Mouse (Mus musculus) testis, postnatal 10 days (tissue): ENCODE data around the gene Washc4.

Experiments used
- DNase-seq: peaks from one replicate; pipeline ENCODE4 v3.0.0; 2021; ENCODE audit warnings: low spot score

Gene Washc4

GRCm38 (mm10) chr10:83637295-83637694 lies 93.7 kb downstream of the Washc4 start:
- DNase-seq: peak; percentile 68

- no peak for DNase-seq
Measured at GRCm38 (mm10) chr10:83639881-83640386, 96.4 kb downstream of the Washc4 start.

DNA sequence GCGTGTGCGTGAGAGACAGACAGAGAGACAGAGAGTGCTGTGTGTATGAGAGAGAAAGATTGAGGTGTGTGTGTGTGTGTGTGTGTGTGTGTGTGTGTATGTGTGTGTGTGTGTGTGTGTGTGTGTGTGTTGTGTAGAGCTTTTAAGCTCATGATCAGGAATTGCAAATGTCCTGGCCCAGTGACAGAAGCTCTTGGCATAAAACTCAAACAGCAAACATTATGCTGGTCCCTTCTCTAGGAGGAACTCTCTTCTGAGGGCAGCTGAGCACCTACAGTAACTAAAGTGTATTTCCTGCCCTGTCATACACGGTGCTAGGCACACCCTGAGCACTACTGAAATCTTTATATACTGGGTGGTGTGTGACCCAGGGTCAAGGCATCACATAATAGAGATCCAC lies 98.1 kb downstream of the Washc4 start:
- no peak for DNase-seq

- no peak for DNase-seq
Measured at GRCm38 (mm10) chr10:83644167-83644566, 100.6 kb downstream of the Washc4 start.

- DNase-seq: peak; percentile 52
Measured at GRCm38 (mm10) chr10:83644865-83645715, 101.5 kb downstream of the Washc4 start.

- DNase-seq: no peak
Measured at GRCm38 (mm10) chr10:83645716-83645990, 102.1 kb downstream of the Washc4 start.
